Mouse (Mus musculus): ENCODE data around the gene Plscr5.

The Plscr5 gene

GRCm38 (mm10) chr9:92228867-92229832 is 36.4 kb downstream of the Plscr5 start:
- no peak for DNase-seq

GRCm38 (mm10) chr9:92229833-92230205 is 37.1 kb downstream of the Plscr5 start:
- no peak for DNase-seq

- no peak for DNase-seq
These were observed 42.2 kb downstream of the Plscr5 start for GRCm38 (mm10) chr9:92234901-92235458.

- no peak for DNase-seq
These were observed 56.2 kb downstream of the Plscr5 start for GRCm38 (mm10) chr9:92248773-92249446.

- no peak for DNase-seq
These were observed 56.7 kb downstream of the Plscr5 start, which contains the start of gene Plscr1 for GRCm38 (mm10) chr9:92249447-92249852. TSS of gene Plscr1 (plus strand) at chr9:92249750.

GRCm38 (mm10) chr9:92249987-92250772 is 57.4 kb downstream of the Plscr5 start:
- DNase-seq = peak; percentile 22

- DNase-seq = no peak
These were observed 60.0 kb downstream of the Plscr5 start for GRCm38 (mm10) chr9:92252718-92253117.

GRCm38 (mm10) chr9:92253585-92254321 is 61.0 kb downstream of the Plscr5 start:
- DNase-seq = no peak

Data from cerebellum, adult 9-11 months (tissue).